Mouse (Mus musculus): ENCODE results near the gene Bnc2.

The Bnc2 gene

DNA sequence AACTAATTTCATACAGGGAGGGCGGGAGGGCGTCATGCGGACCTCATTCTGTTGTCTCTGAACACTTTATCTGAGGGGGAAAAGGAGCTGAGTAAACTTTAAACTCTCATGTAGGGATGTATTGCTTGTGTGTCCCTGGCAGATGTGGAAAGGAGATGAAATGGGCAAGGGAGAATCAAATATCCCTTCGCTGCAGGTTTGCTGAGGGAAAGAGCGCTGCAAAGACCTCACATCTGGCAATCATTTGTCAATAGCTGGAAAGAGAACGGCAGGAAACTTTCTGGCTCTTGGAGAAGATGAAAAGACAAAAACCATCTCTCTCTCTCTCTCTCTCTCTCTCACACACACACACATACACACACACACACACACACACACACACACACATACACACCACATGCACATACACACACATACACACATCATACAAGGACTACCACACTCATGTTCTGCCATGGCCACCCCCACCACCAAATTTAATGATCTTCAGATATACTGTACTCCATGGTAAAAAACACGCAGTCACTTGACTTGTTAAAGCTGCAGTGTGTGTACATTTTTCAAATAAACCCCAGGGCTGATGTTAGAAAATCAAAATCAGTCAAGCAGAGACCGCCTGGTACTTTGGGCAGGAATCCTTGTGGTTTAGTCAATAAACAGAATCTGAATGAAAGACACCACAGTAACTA, 172.3 kb downstream of the Bnc2 start:
- DNase-seq (ENCODE audit: low spot score), result no peak

DNA sequence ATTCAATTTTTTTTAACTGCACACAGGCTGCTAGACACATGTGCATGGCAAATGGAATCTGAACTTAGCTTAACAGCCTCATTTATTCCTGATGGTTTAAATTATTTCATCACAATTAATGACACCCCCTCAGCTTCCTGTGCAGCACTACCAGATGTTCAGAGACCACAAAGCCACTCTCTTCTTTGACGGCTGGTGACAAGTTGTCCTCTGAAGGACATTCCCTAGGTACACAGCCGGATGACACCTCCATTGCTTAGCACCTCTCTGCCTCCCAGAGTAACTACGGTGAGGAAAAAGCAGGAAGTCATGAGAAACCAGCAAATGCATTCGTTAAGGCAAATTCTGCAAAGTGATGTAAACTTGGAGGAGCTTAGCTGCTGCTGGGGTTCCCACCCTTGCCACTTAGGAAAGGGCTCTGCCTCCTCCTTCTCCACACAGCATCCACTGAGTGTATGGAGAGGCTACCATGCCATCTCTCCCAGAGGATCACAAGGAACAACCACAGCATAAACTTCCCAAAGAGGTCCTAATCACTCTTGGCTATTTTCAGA, 174.2 kb downstream of the Bnc2 start:
- no peak for DNase-seq (ENCODE audit: low spot score)

DNA sequence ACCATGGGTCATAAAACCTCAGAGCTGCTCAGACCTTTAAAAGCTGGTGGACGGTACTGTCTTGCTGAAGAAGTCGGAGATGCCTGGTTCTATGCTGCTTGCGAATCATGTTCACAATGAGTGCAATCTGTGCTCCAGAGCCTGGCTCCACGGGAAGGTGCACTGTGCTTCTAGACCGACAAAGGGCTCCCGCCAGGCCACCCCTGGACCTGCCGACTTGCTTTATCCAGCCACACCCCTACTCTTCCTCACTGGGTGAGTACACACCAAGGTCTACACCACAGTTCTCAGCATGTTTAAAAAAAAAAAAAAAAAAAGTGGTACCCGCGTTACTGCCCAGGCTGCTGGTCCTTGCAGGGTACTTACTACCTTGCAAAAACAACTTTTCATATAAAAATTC, 174.8 kb downstream of the Bnc2 start:
- no peak for DNase-seq (ENCODE audit: low spot score)

DNA sequence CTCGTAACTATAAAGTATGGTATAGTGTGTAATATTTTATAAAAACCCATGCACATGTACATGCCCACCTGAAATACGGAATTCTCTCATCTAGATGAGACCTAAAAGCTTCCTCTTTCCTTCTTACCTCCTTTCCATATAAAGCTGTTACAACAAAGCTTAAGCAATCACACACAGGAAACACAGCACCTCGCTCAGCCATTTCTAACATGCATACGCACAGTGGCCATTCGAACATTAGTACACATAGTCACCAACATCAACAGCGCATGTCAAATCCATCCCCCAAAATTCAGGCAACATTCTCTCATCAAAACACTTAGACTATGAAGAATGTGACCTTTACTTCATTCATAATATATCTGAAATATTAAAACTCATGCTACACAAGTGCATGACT, 176.6 kb downstream of the Bnc2 start:
- no peak for DNase-seq (ENCODE audit: low spot score)

DNA sequence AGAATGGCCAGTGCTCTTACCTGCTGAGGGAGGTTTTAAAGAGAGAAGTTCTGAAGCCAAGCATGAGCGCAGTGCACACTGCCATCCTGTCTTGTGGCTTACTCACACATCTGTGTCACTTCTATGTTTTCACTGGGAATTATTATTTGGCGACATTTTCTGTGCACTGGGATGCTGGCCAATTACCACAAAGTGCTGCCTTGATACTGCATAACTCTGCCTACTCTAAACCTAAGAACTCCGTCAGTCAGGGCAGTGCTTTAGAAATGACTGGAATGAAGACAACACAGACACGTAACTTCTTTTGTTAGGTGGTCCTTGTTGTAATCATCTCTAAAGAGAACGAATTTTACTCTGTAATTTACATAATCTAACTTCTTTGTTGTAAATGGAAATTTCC, 186.8 kb downstream of the Bnc2 start:
- DNase-seq (ENCODE audit: low spot score), result no peak

DNA sequence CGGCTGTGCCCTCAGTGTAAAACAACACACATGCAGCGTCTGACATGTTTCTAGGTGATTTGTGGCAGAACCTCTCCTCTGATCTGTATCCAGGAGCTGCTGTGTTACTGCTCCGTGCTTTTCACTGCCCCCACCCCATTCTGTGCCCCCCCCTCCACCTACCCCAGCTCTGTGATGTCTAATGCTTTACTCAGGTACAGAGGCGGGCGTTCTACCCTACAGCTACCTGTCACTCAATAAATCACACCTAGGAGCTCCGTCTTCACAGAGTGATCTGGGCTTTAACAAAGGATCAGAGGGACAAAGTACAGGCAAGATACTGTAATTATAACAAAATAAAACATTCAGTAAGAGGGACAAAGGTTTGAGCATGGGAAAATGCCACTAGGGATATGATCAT, 192.4 kb downstream of the Bnc2 start:
- no peak for DNase-seq (ENCODE audit: low spot score)

DNA sequence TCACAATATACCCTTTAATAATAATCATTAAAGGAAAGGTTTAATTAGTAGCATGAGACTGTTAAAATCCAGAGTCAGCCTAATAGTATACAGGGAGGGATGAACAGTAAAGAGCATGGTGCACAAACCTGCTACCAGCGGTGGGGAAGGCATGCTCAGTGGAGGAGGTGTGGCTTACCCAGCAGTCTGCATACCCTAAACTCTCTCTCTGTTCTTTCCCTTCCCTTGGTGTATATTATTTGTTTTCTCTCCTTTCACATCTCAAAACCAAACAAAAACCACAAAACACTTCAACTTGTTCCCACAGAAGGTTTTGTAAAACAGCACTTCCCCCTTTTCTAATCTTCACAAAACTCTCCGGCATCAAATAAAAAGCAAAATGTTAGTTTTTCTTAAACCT, 202.4 kb downstream of the Bnc2 start:
- no peak for DNase-seq (ENCODE audit: low spot score)

DNA sequence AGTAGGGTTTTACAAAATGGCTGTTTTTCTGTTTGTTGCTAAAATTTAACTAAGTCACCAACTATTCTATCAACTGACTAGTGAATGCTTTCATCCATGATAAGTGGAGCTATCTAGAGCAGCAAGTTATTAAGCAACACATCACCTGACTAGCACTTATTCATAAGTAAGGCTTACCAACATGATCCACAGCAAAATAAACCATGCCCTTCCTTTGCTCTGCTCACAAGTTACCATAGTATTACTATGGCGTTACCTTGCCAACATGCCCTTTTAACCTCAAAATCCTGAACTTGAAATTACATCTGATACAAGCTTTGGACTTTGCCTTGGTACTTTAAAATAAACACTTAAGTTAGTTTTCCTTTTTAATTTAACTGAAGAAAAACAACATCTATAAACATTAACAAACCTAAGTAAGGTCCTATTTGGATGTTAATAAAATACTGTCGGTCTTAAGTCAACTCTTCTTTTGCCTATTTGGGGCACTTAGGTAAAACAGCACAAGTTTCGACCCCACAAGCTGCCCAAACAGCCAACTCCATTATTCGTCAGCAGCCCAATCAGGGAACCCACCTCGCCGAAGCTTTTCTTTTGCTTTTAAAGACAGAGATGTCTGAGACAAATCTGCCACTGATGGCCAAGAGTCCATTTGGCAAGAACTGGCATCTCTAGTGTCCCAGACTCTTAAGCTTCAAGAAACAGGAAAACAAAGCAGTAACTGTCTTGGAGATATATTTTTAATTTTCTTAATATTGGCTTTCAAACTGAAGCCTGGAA, 204.8 kb downstream of the Bnc2 start:
- DNase-seq (ENCODE audit: low spot score), result no peak

DNA sequence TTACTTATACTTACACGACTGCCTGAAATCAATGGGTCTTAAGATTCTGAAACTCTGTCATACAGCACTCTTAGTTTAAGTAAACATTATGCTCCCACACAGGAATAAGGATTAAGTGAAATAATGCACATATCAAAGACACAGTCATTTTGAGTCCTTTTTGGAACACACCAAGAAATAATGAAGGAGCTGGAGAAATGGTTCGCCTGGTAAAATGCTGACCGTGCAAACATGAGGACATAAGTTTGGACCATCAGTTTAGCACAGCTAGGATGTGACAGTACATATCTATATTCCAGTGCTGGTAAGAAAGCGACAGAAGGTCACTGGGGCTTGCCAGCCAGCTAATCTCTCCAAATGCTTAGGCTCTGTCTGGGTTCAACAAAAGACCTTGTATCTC, 205.7 kb downstream of the Bnc2 start:
- DNase-seq (ENCODE audit: low spot score), result no peak

DNA sequence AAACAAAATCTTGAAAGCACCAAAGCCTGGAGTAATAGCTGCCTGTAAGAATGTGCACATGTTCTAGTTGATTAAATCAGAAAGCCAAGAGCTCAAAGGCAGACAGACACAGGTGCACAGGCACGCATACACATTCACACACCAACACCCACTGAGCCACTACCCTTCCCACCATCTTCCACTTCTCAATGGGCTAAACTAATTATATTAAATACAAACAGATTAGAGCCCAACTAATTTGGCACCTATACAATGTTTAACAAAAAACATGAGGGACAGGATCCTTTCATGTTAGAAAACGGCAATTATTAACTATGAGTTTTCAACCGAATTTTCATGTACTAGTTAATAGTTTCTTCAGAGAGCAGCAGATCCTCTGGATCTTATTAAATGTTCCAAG, 207.4 kb downstream of the Bnc2 start:
- no peak for DNase-seq (ENCODE audit: low spot score)

DNA sequence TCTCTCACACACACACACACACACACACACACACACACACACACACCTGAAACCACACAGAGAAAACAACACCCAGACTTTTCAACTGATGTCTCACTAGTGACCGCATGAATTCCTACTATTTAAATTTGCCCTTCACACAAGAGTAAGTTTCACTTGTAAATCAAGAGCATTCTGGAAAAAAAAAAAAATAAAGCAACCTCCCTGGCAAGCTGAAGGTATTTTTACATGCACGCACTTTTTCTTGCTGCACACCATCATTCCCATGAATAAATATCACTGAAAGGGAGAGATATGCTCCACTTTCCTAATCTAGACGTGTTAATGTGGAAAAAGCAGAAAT, 216.9 kb downstream of the Bnc2 start:
- DNase-seq (ENCODE audit: low spot score), result no peak

DNA sequence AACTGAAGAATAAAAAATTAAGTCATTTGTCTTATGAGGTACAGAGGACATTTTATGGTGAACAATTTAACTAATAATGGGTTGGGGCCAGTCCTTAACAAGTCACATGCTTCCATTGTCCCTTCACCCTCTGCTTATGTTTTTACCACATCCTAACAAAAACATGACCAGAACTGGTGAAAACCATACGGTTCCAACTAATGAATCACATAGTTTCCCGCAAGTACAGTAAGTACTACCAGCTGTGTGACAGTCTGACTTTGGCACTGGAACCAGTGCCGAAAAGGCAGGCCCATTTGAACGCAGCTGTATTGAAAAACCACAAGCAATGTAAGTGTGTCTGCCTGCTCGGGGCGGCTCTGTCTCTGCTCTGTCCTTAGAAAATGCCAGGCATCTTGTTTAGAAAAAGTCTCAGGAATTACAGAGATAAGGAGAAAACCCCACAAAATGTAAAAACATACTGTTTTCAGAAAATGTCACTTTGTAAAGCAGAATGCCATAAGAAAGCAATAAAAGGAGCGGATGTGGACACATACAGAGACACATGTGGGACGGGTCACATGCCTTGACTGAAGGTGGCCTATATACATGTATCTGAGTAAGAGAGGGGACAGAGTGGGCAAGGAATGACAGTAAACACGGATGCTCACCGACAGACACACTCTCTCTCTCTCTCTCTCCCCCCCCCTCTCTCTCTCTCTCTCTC, 217.4 kb downstream of the Bnc2 start:
- DNase-seq (ENCODE audit: low spot score), result no peak

DNA sequence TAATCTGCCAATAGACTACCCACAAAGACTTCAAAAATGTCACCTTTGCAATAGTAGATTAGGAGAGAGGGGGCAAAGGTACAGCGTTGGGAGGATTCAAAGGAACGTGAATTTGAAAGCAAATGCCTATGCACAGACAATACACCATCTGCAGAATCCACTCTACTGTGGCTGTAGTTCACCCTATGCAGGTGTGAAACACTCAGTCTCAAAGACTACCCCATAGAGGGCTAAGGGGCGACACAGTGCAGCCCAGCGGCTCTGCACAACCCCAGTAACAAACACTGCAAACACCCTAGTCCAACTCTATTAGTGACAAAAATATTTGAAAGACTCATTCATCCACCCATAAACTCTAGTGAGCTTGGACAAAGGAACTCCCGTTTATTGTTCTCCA, 218.2 kb downstream of the Bnc2 start:
- DNase-seq (ENCODE audit: low spot score), result no peak

DNA sequence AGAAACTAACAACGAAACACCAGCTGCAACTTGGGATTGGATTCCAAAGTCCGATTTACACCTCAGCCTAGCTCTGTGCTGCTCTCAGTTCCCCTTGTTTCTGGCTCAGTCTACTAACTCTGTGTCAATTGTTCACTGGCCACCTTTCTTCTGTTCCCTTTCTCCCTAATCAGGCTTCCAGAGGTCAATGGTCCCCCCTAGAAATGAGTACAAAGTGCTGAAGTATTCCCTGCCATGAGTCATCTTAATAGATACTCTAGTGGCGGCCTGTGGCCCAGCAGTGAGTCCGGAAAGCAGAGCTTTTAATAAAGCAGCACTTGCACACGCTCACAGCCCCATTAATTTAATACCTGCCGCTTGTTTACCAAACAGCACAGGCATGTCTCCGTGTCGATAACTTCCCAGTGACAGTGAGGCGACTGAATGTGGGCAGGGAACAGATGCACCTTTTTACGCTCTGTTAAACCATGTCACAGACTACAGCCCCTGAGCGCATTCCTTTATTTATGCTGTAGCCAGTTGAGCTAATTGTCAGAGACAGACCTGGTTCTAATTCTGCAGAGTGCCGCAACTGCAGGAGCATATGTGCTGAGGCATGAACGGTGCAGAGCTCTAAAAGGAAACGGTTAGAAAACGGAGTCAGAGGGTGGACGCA, 218.8 kb downstream of the Bnc2 start:
- DNase-seq (ENCODE audit: low spot score), result no peak

DNA sequence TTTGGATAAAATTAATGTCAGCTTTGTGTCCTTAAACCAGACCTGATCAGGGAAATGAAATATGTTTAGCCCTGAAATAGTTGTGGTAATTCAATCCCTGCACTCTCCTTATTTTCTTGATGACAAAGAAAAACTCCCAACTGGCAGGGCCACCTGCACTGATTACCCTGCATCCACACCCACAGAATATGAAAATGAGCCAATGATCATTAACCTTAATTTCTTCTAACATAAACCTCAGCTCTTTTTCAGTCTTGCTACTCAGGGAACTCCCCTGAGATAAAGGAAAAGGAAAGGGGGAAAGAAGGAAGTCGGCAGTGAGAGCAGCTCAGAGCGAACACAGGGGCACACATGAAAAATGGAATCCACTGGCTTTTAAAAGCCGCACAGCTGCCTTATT, 220.6 kb downstream of the Bnc2 start:
- DNase-seq (ENCODE audit: low spot score), result no peak

DNA sequence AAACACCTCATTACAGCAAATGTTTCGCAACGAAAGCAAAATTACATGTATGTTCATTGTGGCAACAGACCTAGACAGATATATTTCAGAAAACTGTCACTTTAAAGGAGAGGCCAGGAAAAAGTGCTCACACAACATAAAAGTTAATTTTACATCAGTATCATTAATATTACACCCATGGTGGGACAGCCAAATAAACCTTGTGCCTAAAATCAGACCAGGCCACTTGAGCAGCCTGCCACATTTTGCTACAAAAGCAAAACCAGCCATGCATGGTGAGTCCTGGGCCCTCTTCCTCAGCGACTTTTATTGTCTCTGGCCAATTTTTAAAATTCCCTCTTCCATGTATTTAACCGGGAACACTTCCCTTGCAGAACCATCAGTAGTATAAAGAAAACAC, 221.5 kb downstream of the Bnc2 start:
- DNase-seq (ENCODE audit: low spot score), result no peak

DNA sequence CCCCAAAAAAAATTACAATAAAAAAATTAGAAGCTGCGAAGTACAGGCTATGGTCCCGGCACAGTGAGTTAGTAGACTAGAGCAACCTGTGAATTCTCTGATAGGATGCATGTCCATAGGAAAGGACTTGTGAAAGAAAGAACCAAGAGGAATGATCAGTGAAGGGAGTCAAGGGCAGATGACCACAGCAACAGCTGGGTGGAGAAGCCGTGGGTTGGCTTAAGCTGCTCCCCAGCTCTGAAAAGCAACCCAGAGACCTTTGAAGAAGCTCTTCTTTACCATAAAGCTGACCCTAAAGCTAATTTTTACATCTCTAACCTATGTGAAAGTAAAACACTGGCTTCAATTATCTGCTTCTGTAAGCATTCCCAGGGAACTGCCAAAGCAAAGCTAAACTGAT, 222.4 kb downstream of the Bnc2 start:
- no peak for DNase-seq (ENCODE audit: low spot score)

DNA sequence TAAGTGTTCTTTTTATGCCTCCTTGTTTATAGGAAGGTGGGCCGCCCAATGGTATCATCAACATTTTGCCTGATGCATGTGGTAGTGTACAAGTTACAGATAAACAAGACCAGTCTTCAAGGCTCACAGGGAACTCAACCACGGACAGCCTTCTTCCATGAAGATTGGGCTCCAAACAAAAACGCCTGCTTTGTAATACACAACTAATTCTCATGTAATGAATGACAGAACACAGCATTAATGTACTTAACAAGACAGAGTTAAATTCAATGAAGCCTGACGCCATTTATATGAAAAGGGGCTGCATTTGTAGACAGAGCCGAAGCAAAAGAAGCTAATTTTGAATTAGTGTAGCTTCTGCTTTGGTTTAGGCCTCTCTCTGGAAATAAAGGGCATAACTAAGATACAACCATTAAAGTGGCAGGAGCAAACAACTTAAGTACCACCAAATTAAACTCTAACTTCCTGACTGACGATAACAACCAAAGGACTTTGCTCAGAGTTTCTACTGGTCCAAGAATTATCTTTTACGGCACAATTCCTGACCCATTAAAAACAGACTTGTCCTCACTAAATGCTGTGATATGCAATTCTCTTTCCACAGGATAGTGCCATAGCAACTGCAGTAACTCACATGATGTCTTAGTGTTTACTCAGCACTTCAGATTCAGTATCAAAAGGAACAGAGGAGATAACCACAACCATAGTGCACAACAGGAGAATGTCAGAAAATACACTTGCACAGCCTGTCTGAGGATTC, 225.6 kb downstream of the Bnc2 start:
- no peak for DNase-seq (ENCODE audit: low spot score)

DNA sequence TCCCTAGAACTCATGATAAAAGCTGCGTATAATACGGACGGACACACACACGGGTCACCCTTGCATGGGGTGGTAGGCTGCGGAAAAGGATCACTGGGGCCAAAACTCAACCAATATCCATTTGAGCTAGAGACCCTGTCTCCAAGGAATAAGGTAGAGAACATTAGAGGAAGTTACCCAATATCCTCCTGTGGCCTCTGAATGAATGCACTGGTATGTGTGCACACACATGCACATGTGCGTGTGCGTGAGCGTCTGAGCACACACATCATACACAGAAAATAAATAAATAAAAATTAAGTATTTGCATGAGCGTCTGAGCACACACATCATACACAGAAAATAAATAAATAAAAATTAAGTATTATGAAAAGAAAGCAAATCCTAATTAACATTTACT, 241.8 kb downstream of the Bnc2 start:
- DNase-seq (ENCODE audit: low spot score), result no peak

DNA sequence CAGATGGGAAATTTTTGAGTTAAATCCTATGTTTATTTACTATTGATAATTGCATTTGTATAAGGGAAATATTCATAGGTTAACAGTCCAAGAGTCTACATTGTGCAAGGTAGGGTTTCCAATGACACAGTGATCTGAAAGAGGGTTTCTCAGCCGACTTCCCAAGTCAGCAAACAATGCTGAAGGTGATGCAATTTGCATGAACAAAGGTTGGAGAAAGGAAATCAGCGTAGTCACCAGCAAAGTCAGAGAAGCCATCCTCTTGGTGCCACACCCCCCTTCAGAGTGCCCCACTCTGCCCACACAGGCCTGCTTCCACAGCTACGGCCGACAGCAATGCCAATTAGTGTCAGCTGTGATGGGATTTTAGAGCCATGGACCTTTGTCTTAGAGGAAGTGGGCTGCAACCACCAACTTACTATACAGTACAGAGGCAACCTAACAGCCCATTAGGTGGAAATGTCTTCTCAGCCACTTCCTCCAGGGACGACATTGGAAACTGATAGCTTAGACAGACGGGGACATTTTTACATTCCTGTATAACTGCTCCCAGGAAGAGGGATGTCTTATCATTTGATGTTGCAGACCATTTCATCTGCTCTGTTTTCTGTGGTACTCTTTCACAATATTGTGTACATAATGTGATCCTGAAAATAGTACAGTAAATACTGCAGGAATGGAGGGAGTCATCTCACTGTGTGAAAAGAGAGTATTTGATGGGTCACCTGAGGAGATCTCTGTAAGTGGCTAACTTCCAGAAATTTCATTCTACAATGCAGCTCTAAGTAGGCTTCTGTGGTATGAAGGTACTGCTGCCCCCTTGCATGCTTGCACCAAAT, 243.2 kb downstream of the Bnc2 start:
- no peak for DNase-seq (ENCODE audit: low spot score)

DNA sequence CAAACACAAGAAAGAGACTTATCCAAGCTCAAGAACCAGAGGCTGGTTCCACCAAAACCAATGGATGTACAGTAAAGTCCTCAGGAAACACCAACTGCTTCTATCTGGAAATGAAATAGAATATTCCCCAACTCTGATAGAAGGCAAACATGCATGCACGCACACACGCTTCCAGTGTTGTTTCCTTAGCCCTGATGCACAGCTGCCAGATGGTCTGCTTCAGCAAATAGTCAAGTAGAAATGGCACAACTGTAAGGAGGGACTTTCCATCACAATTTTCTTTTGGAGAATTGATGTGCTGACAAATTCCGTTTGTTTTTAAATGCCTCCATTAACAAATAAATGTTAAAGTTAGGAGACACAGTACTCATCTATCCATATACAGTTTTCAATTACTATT, 247.1 kb downstream of the Bnc2 start:
- no peak for DNase-seq (ENCODE audit: low spot score)

Measured in layer of hippocampus, adult 11-12 months (tissue).